Mouse (Mus musculus): Measurements from ENCODE around the gene Ephb2.

Ephb2 gene

GRCm38 (mm10) chr4:136761713-136762380, 73.9 kb downstream of the Ephb2 start:
- no peak for DNase-seq (ENCODE audit: low spot score in 2 of 2)

DNA sequence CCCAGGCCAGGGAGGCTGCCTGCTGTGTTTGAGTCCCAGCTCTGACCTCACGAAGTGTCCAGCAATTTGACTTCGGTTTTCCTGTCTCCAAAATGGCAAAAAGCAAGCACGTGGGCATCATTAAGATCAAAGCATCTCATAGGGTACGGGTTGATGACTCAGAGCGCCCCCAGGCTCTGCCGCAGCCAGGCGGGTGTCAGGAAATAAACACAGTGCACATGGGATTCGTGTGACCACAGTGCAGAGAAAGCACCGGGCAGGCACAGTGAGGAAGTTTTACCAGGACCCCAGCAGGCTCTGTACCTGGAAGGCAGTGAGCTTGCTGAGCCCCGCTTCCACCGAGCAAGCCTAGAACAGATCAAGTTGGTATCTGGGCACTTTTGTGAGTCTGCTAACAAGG, 74.9 kb downstream of the Ephb2 start:
- no peak for DNase-seq (ENCODE audit: low spot score in 2 of 2)

- no peak for DNase-seq (ENCODE audit: low spot score in 2 of 2)
Measured at GRCm38 (mm10) chr4:136757096-136757495, 78.7 kb downstream of the Ephb2 start.

GRCm38 (mm10) chr4:136756486-136756885, 79.3 kb downstream of the Ephb2 start:
- DNase-seq (ENCODE audit: low spot score in 2 of 2) = no peak

GRCm38 (mm10) chr4:136755364-136755811, 80.4 kb downstream of the Ephb2 start:
- peak in 1 of 2 experiments; percentile 25 for DNase-seq (ENCODE audit: low spot score in 2 of 2)

- DNase-seq (ENCODE audit: low spot score in 2 of 2) = no peak
Measured at GRCm38 (mm10) chr4:136754256-136754655, 81.5 kb downstream of the Ephb2 start.

DNA sequence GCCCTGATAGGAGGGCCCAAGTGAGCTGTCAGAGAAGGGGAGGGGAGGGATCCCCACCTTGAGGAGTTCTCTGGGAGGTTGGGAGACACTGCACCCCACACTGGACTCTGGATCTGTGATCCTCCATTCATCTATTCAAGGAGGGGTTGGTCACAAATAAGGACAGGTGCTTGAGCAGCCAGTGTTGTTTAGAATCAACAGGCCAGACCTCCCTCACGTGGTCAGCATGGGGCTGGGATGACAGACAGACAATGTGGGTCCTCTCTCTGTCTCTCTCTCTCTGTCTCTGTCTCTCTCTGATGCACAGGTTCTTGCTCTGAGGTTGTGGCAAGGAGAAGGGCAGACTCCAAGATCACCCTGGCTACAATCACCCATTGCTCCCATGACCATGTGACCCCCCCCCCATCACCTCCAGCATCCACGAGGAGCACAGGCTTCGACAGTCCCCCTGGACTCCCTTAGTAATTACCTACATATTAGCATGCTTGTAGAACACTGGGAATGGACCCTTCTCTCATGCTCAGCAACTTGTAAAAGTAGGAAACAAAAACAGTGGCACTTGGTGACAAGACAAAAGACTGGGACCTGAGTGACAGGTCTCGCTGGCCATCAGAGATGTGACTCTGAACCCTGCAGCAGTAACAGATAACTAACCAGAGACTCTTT, 84.3 kb downstream of the Ephb2 start:
- no peak for DNase-seq (ENCODE audit: low spot score in 2 of 2)

DNA sequence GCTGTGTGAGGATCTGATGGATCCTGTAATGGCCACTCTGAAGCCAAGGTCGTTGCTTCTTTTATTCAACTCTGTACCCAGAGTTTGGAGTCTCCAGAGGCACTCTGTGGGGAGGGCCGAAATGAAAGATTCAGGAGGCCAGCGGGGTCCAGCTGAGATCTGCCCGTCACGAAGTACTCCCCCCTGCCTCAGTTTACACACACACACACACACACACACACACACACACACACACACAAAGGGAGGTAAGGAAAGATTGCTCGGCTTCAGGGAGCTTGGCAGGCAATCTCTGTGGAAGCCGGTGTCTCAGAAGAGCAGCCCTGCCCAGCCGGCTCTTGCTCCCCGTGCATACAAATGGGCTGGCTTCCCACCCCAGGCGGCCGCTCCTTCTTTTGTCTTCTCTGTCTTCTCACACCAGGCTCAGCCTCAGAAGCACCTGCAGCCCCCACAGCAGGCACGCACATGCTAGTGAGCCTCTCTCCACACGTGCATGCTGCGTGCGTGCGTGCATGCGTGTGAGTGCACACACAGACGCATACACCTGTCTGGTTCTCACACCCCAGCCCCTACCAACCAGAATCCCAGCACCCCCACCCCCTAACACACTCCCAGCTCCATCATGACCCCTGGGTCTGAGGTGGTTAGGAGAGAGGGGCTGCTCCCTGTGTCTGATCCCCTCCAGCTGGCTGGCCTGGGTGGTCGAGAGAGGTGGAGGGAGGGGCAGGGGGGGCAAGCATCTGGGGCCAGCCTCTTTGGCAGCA, 85.0 kb downstream of the Ephb2 start:
- no peak for DNase-seq (ENCODE audit: low spot score in 2 of 2)

- DNase-seq (ENCODE audit: low spot score in 2 of 2) = no peak
Measured at GRCm38 (mm10) chr4:136749851-136750577, 85.8 kb downstream of the Ephb2 start.

DNA sequence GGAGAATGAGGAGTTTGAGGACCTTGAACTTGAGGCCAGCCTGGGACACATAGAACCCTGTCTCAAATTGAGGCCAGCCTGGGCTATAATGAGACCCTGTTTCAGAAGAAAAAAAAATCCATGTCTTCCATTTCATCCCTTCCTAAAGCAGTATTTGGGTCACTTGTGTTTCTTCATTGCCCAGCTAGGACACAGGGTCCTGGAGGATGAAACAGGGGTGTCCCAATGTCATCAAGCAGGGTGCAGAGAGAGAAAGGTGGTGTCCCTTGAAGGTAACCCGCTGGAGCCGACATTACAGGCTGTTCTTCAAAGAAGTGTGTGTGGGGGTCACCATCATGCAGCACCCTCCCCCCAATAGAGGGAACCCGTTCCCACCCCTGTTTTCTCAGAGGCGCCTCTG, 86.4 kb downstream of the Ephb2 start:
- no peak for DNase-seq (ENCODE audit: low spot score in 2 of 2)

DNA sequence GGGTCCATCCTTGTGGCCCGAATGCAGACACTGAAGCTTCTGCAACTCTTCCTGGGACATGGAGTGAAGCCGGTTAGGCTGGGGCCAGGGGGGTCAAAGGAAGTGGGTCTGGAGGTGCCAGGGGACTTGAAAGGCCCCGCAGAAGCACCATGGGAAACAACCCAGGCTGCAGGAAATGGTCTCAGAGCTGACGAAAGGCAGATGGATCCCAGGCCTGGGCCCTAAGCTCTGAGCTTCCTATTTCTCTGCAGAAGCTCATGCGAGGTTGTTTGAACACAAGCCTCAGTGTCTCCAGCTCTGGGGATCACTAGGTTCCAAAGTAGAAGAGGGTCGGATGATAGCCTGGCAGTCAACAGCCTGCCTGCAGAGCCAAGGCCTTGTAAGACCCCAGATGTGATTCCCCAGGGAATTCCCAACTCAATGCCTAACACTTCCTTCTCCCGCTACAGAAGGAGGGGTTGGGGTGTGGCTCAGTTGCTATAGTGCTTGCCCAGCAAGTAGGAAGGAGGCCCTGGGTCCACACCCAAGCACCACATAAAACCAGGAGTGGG, 86.9 kb downstream of the Ephb2 start:
- DNase-seq (ENCODE audit: low spot score in 2 of 2) = no peak

- DNase-seq (ENCODE audit: low spot score in 2 of 2) = no peak
Measured at GRCm38 (mm10) chr4:136746516-136746915, 89.3 kb downstream of the Ephb2 start.

- DNase-seq (ENCODE audit: low spot score in 2 of 2) = no peak
Measured at GRCm38 (mm10) chr4:136742677-136743076, 93.1 kb downstream of the Ephb2 start.

DNA sequence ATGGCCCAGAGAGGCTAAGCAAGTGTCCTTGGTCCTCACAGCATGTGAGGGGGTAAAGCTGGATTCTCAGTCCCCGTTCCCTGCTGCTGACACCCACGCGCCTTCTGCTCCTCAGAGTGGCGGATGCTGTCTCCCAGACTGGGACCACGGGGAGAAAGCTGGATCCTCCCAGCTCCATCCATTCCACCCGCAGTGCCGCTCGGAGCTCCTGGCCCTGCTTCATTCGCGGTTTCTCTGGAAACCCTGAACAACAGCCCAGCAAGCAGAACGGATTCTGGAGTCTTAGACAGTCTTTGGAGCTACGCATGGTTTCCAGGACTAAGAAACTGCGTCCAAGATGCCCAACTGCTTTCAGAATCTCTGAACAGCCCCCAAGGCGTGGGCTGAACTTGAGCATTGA, 93.9 kb downstream of the Ephb2 start:
- DNase-seq (ENCODE audit: low spot score in 2 of 2) = peak; percentile 60 to 64

DNA sequence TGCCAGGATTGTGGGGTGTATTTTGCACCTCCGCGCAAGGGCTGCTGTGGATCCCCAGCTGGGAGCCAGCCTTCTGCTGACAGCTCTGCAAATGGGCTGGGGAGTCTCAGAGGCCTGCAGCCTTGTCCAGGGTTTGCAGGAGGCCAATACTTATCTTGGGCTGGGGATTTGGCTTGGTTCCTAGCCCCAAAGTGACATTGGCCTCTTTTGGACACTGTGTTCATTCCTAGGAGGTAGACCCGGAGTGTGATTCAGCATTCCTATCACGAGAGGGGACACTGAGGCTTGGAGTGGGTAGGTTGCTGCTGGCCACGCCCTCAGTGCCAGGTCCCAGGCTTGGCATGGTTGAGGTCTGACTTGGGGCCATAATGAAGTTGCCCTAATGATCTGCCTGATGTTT, 94.8 kb downstream of the Ephb2 start:
- DNase-seq (ENCODE audit: low spot score in 2 of 2) = no peak

DNA sequence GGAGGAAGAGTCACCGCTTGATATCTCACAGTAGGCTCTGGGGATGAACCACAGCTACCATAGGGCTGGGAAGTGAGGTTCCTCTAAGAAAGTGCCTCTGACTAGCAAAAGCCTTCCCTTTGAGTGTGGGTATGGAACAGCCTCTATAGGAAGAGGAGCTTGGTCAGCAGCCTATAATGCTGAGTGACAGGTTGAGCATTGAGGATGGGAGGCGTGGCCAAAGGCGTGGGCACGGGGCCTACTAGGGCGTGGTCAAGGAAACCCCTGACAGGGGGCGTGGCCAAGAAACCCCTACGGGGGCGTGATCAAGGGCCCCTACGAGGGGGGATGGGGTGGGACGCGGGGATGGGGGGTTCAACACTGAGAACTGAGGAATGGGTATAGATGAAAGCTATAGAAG, 96.6 kb downstream of the Ephb2 start:
- no peak for DNase-seq (ENCODE audit: low spot score in 2 of 2)

DNA sequence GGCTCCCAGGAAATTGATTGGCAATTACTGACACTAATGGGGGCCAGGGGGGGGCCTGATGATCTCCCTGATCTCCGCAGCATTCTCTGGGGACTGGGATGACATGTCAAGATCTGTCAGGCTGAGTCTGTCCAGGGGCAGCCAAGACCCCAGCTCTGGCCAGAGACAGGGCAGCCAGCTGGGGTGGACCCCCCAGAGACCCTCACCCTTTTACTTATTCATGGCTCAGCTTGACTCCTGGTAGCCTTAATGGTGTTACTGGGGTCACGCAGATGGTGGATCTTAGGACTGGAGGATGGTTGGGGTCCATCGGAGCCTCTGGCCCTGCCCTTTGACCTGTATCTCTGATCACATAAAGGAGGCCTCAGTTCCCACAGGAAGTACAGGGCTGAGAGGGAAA, 97.5 kb downstream of the Ephb2 start:
- no peak for DNase-seq (ENCODE audit: low spot score in 2 of 2)

DNA sequence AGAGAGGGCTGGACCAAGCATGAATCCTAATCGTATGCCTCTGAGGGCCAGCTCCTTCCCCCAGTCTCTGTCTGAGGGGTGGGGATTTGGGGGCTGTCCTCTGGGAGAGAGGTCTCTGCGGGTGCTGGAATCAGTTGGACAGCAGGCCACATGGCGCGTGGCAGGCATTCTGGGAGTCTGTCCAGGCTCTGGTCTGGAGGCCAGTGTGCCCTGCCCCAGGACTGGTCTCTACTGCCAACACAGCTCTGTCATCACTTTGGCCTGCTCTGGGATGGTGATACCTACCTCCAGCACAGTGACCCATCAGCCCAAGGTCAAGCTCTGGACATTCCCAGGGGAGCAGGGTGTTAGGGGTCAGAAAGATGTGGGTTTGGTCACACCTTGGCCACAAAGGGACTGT, 99.9 kb downstream of the Ephb2 start:
- DNase-seq (ENCODE audit: low spot score in 2 of 2) = no peak

GRCm38 (mm10) chr4:136734210-136734803, 101.5 kb downstream of the Ephb2 start:
- no peak for DNase-seq (ENCODE audit: low spot score in 2 of 2)

DNA sequence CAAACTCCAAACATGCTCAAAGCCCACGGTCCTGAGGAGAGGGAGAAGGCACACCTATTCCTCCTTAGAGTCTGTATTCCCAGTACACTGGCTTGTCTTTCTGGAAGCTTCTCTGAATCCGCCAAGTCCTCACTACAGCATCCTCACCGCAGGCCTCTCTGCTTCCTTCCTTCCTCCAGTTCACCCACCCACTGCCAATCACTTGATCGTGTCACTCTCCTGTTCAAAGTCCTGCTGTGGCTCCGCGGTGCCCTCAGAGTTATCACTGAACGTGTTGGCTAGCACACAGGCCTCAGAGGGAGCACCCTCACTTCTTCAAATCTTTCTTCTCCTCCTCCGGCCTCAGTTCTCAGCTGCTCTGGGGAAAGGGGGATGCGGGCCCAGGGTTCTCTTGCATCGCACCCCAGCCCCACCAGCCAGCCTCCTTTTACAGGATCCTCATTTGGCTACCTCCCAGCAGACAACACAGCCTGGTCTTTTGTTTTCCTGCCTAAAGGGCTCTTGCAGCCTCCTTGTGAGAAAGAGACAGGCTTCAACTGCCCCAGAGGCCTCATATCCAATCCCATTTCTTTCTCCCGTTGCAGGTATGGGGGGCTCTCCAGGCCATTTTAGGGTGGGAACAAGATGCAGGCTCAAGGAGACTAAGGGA, 102.4 kb downstream of the Ephb2 start:
- no peak for DNase-seq (ENCODE audit: low spot score in 2 of 2)

DNA sequence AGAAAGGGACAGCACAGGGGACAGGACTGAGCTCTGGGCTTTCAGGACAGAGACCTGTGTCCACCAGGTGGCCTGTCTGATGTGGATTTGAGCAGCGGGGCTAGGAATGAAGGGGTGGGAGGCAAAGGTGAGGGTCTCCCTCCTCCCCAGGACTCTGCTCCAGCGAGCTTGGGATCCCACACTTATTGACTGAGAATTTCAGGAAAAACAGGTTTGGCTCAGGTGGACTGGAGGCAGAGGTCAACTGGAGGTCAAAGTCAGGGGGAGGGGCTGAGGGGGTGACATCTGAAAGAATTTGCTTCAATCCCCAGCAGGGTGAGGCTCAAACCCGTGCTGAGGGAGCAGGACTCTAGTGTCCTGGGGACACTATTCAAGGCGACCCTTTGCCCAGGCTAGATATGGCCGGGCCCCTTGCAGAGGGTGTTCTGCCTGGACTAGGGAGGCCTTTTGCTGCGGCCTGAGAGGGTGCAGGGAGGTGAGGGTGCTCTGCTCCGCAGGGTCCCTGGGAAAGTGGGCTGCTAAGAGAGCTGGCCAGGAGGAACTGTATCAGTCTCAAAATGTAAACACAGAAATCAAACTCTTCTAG, 103.2 kb downstream of the Ephb2 start:
- DNase-seq (ENCODE audit: low spot score in 2 of 2) = no peak

Measured in frontal cortex, postnatal 25 days (tissue).